30 mouse cellular contexts compared by ENCODE assay signal in genomic region chr15:64012311-64012710, GRCm38 (mm10). TPM values are rescaled to one million over a fixed set of nuclear protein-coding genes. Genes with fewer than 3 reads are reported as not detected.
DNase-seq lines count a peak whose midpoint lies in the region; ATAC-seq and TF ChIP-seq lines count a peak whose summit lies in the region.
"Had no signal": no experiment of that assay in that cellular context is flagged by ENCODE, and none has a peak within 500 bp of the region (broad histone marks: within the 10 kb centered on the region; RNA-seq: fewer than 3 reads in every experiment).

No protein-coding gene starts in this region.

- H3K36me3 ChIP-seq in hindbrain, embryonic 13.5 days: no peaks in the 10 kb centered on the region
- H3K36me3 ChIP-seq in hindbrain, postnatal 0 days (ENCODE audit: insufficient read depth, low read length): no peaks in the 10 kb centered on the region
- no peaks in the 10 kb centered on the region for H3K36me3 ChIP-seq in neural tube, embryonic 15.5 days
- H3K36me3 ChIP-seq in midbrain, embryonic 14.5 days (ENCODE audit: control insufficient read depth, insufficient read depth, low read length): no peaks in the 10 kb centered on the region
- H3K36me3 ChIP-seq: embryonic facial prominence, embryonic 13.5 days; forebrain, embryonic 10.5 days; forebrain, embryonic 15.5 days; hindbrain, embryonic 15.5 days; limb, embryonic 12.5 days; liver, embryonic 15.5 days; midbrain, embryonic 15.5 days had no signal

- H3K4me3 ChIP-seq in hindbrain, embryonic 13.5 days: no peak overlapping the region
- H3K4me3 ChIP-seq in hindbrain, postnatal 0 days (ENCODE audit: low read length): no peak overlapping the region
- H3K4me3 ChIP-seq in neural tube, embryonic 15.5 days (replicated peaks): no peak overlapping the region
- H3K4me3 ChIP-seq in midbrain, embryonic 14.5 days (replicated peaks; ENCODE audit: low read depth, low read length): no peak overlapping the region
- H3K4me3 ChIP-seq: embryonic facial prominence, embryonic 13.5 days; forebrain, embryonic 10.5 days; forebrain, embryonic 15.5 days; heart, embryonic 13.5 days; hindbrain, embryonic 15.5 days; limb, embryonic 12.5 days; liver, embryonic 15.5 days; midbrain, embryonic 15.5 days had no signal

- no peak overlapping the region for H3K4me2 ChIP-seq in hindbrain, embryonic 13.5 days
- no peak overlapping the region for H3K4me2 ChIP-seq in hindbrain, postnatal 0 days (ENCODE audit: low read depth, low read length)
- no peak overlapping the region for H3K4me2 ChIP-seq in neural tube, embryonic 15.5 days
- no peak overlapping the region for H3K4me2 ChIP-seq in midbrain, embryonic 14.5 days (ENCODE audit: low read length)
- H3K4me2 ChIP-seq: embryonic facial prominence, embryonic 13.5 days; forebrain, embryonic 15.5 days; heart, embryonic 13.5 days; hindbrain, embryonic 15.5 days; limb, embryonic 12.5 days; liver, embryonic 15.5 days; midbrain, embryonic 15.5 days had no signal

- ATAC-seq in hindbrain, embryonic 13.5 days (ENCODE audit: low FRiP score): 0 out of 2 replicates have a peak, but pooled peaks have one; percentile 12
- ATAC-seq in hindbrain, postnatal 0 days: no peak
- 0 out of 2 replicates have a peak, but pooled peaks have one; percentile 7 for ATAC-seq in neural tube, embryonic 15.5 days (ENCODE audit: low FRiP score)
- peak; percentile 30 for ATAC-seq in granulocyte monocyte progenitor cell, adult 5-6 weeks (replicated peaks; ENCODE audit: poor library complexity, severe bottlenecking)
- ATAC-seq in midbrain, embryonic 14.5 days (ENCODE audit: low FRiP score, low TSS enrichment): no peak
- ATAC-seq: activated CD4-positive, CD25-positive, alpha-beta regulatory T cell, adult 4 months; forebrain, embryonic 15.5 days; midbrain, embryonic 15.5 days had no signal

- H3K27ac ChIP-seq in hindbrain, embryonic 13.5 days: no peak overlapping the region
- H3K27ac ChIP-seq in hindbrain, postnatal 0 days: no peak overlapping the region
- H3K27ac ChIP-seq in neural tube, embryonic 15.5 days (replicated peaks): no peak overlapping the region
- no peak overlapping the region for H3K27ac ChIP-seq in midbrain, embryonic 14.5 days (replicated peaks; ENCODE audit: low read depth, low read length)
- H3K27ac ChIP-seq: embryonic facial prominence, embryonic 13.5 days; forebrain, embryonic 10.5 days; forebrain, embryonic 15.5 days; heart, embryonic 13.5 days; hindbrain, embryonic 15.5 days; limb, embryonic 12.5 days; liver, embryonic 15.5 days; macrophage; midbrain, embryonic 15.5 days had no signal

- DNase-seq in hindbrain, postnatal 0 days (ENCODE audit: low spot score): no peak
- DNase-seq in neural tube, embryonic 10.5 days (ENCODE audit: extremely low spot score, low spot score): no peak
- no peak for DNase-seq in midbrain, embryonic 14.5 days
- no peak for DNase-seq in kidney, adult 9 months
- DNase-seq: adrenal gland, adult 2 months; adrenal gland, postnatal 36 days; B cell, adult 2 months; cerebellum, adult 9-10 months; embryo, embryonic 11 days; gastrocnemius, postnatal 10 days; heart, postnatal 10 days; kidney, adult 18-20 months; kidney, postnatal 36 days; layer of hippocampus, postnatal 36 days; right cerebral cortex, postnatal 14 days; thymus, adult 18-20 months; thymus, postnatal 25 days had no signal

- TF ChIP-seq CTCF in hindbrain, postnatal 0 days (IDR thresholded peaks at IDR 0.05; ENCODE audit: low read depth): no peak

- no peaks in the 10 kb centered on the region for H3K27me3 ChIP-seq in hindbrain, embryonic 13.5 days
- H3K27me3 ChIP-seq in hindbrain, postnatal 0 days (ENCODE audit: insufficient read depth, low read length): no peaks in the 10 kb centered on the region
- H3K27me3 ChIP-seq in neural tube, embryonic 15.5 days (replicated peaks): 0 out of 2 replicates have a peak, but pooled peaks cover 3% of the 10 kb centered on the region
- H3K27me3 ChIP-seq in midbrain, embryonic 14.5 days (ENCODE audit: control insufficient read depth, insufficient read depth, low read length): no peaks in the 10 kb centered on the region
- H3K27me3 ChIP-seq: embryonic facial prominence, embryonic 13.5 days; forebrain, embryonic 15.5 days; heart, embryonic 13.5 days; hindbrain, embryonic 15.5 days; limb, embryonic 12.5 days; liver, embryonic 15.5 days; midbrain, embryonic 15.5 days had no signal

- 57% methylated on average over 3 of the region's 3 CpGs for WGBS in hindbrain, embryonic 13.5 days
- 41% methylated on average over 3 of the region's 3 CpGs for WGBS in hindbrain, postnatal 0 days
- WGBS in neural tube, embryonic 15.5 days: 18% methylated on average over 3 of the region's 3 CpGs
- WGBS in midbrain, embryonic 14.5 days: 68% methylated on average over 3 of the region's 3 CpGs

- no peaks in the 10 kb centered on the region for H3K9me3 ChIP-seq in hindbrain, embryonic 13.5 days
- H3K9me3 ChIP-seq in hindbrain, postnatal 0 days (ENCODE audit: low read length): no peaks in the 10 kb centered on the region
- no peaks in the 10 kb centered on the region for H3K9me3 ChIP-seq in neural tube, embryonic 15.5 days (replicated peaks)
- no peaks in the 10 kb centered on the region for H3K9me3 ChIP-seq in midbrain, embryonic 14.5 days (ENCODE audit: control insufficient read depth, low read length)
- H3K9me3 ChIP-seq: embryonic facial prominence, embryonic 13.5 days; forebrain, embryonic 10.5 days; forebrain, embryonic 15.5 days; heart, embryonic 13.5 days; hindbrain, embryonic 15.5 days; limb, embryonic 12.5 days; liver, embryonic 15.5 days; midbrain, embryonic 15.5 days had no signal

- no peak overlapping the region for H3K9ac ChIP-seq in hindbrain, embryonic 13.5 days
- H3K9ac ChIP-seq in hindbrain, postnatal 0 days (replicated peaks; ENCODE audit: low read length): no peak overlapping the region
- no peak overlapping the region for H3K9ac ChIP-seq in neural tube, embryonic 15.5 days (replicated peaks)
- no peak overlapping the region for H3K9ac ChIP-seq in midbrain, embryonic 14.5 days (replicated peaks; ENCODE audit: low read length)
- H3K9ac ChIP-seq: embryonic facial prominence, embryonic 13.5 days; forebrain, embryonic 15.5 days; heart, embryonic 13.5 days; hindbrain, embryonic 15.5 days; limb, embryonic 12.5 days; liver, embryonic 15.5 days; midbrain, embryonic 15.5 days had no signal

- H3K4me1 ChIP-seq in hindbrain, embryonic 13.5 days (replicated peaks): peaks cover 19% of the 10 kb centered on the region
- 0 out of 2 replicates have a peak, but pooled peaks cover 3% of the 10 kb centered on the region for H3K4me1 ChIP-seq in hindbrain, postnatal 0 days (ENCODE audit: insufficient read depth, low read length)
- H3K4me1 ChIP-seq in neural tube, embryonic 15.5 days: peaks cover 32% of the 10 kb centered on the region
- H3K4me1 ChIP-seq in midbrain, embryonic 14.5 days (ENCODE audit: control insufficient read depth, insufficient read depth, low read length): 0 out of 2 replicates have a peak, but pooled peaks cover 4% of the 10 kb centered on the region

RNA-seq across cellular contexts. Expression of gene Fam49b, which starts 48.0 kb away (rescaled TPM):
- 109 and 113 TPM in 2 replicates for polyA plus RNA-seq in hindbrain, embryonic 13.5 days (2015; fragmentation: Nextera tagmentation; extraction: Ambion mirVana)
- total RNA-seq in hindbrain, postnatal 0 days (2014; rRNA removed): 86.9 and 95.4 TPM in 2 replicates
- polyA plus RNA-seq in hindbrain, postnatal 0 days (2015; fragmentation: Nextera tagmentation; extraction: Ambion mirVana): 126 and 131 TPM in 2 replicates
- 130 and 132 TPM in 2 replicates for polyA plus RNA-seq in neural tube, embryonic 15.5 days (2015; fragmentation: Nextera tagmentation; extraction: Ambion mirVana)
- 245 and 269 TPM in 2 replicates for total RNA-seq in granulocyte monocyte progenitor cell, adult 5-6 weeks (2014; fragmentation: Nextera tagmentation)
- total RNA-seq in granulocyte monocyte progenitor cell, adult 5-6 weeks (2017): 248 and 302 TPM in 2 replicates
- 145 and 161 TPM in 2 replicates for polyA plus RNA-seq in midbrain, embryonic 14.5 days (2014; fragmentation: Nextera tagmentation; extraction: Ambion mirVana)

Comparison
In these comparisons a context has a peak if more than half of its experiments do, and no peak if none do; other contexts are left out.
1. ATAC-seq: peak in hindbrain, embryonic 13.5 days (single experiment), neural tube, embryonic 15.5 days (single experiment) and granulocyte monocyte progenitor cell, adult 5-6 weeks (single experiment); none in hindbrain, postnatal 0 days (single experiment) and midbrain, embryonic 14.5 days (single experiment).